ENCODE assay signal across 17 mouse cellular contexts in genomic region chr11:35469940-35470339, GRCm38 (mm10).
DNase-seq lines count a peak whose midpoint lies in the region; ATAC-seq lines count a peak whose summit lies in the region.
"Had no signal": no experiment of that assay in that cellular context is flagged by ENCODE, and none has a peak within 500 bp of the region (broad histone marks: within the 10 kb centered on the region; RNA-seq: fewer than 3 reads in every experiment).

No protein-coding gene starts in this region.

- H3K27me3 ChIP-seq in hindbrain, embryonic 10.5 days (ENCODE audit: insufficient read depth, poor library complexity, severe bottlenecking): peaks cover 20% of the 10 kb centered on the region; the same call in 1 of the 2 replicates
- no peaks in the 10 kb centered on the region; the same call in 1 of the 2 replicates for H3K27me3 ChIP-seq in hindbrain, embryonic 14.5 days (ENCODE audit: control insufficient read depth, insufficient read depth, low read length)
- H3K27me3 ChIP-seq in embryonic facial prominence, embryonic 10.5 days (replicated peaks; ENCODE audit: low read depth, poor library complexity, severe bottlenecking): peaks cover 48% of the 10 kb centered on the region
- no peaks in the 10 kb centered on the region for H3K27me3 ChIP-seq in kidney, embryonic 16.5 days (ENCODE audit: insufficient read depth, low read length)
- H3K27me3 ChIP-seq in limb, embryonic 13.5 days: no peaks in the 10 kb centered on the region

- H3K4me3 ChIP-seq in hindbrain, embryonic 10.5 days: no peak overlapping the region
- H3K4me3 ChIP-seq in hindbrain, embryonic 14.5 days (replicated peaks; ENCODE audit: low read length): no peak overlapping the region
- no peak overlapping the region for H3K4me3 ChIP-seq in embryonic facial prominence, embryonic 10.5 days
- no peak overlapping the region for H3K4me3 ChIP-seq in kidney, embryonic 16.5 days (ENCODE audit: low read length)
- H3K4me3 ChIP-seq in limb, embryonic 13.5 days: no peak overlapping the region
- H3K4me3 ChIP-seq: embryonic facial prominence, embryonic 12.5 days; midbrain, embryonic 12.5 days had no signal

- H3K4me1 ChIP-seq in hindbrain, embryonic 10.5 days (replicated peaks): peaks cover 41% of the 10 kb centered on the region
- 0 out of 2 replicates have a peak, but pooled peaks cover 4% of the 10 kb centered on the region for H3K4me1 ChIP-seq in hindbrain, embryonic 14.5 days (replicated peaks; ENCODE audit: control insufficient read depth, insufficient read depth, low read length)
- H3K4me1 ChIP-seq in embryonic facial prominence, embryonic 10.5 days: peaks cover 44% of the 10 kb centered on the region
- H3K4me1 ChIP-seq in kidney, embryonic 16.5 days (ENCODE audit: insufficient read depth, low read length): peaks cover 6% of the 10 kb centered on the region; the same call in 1 of the 2 replicates
- H3K4me1 ChIP-seq in limb, embryonic 13.5 days: peaks cover 39% of the 10 kb centered on the region
- H3K4me1 ChIP-seq: midbrain, embryonic 12.5 days had no signal

- no peaks in the 10 kb centered on the region for H3K36me3 ChIP-seq in hindbrain, embryonic 10.5 days
- no peaks in the 10 kb centered on the region for H3K36me3 ChIP-seq in hindbrain, embryonic 14.5 days (replicated peaks; ENCODE audit: control insufficient read depth, insufficient read depth)
- H3K36me3 ChIP-seq in embryonic facial prominence, embryonic 10.5 days (replicated peaks): no peaks in the 10 kb centered on the region
- H3K36me3 ChIP-seq in kidney, embryonic 16.5 days (ENCODE audit: insufficient read depth, low read length): no peaks in the 10 kb centered on the region
- H3K36me3 ChIP-seq in limb, embryonic 13.5 days: no peaks in the 10 kb centered on the region
- H3K36me3 ChIP-seq: embryonic facial prominence, embryonic 12.5 days; midbrain, embryonic 12.5 days had no signal

- H3K4me2 ChIP-seq in hindbrain, embryonic 14.5 days (replicated peaks): no peak overlapping the region
- H3K4me2 ChIP-seq in kidney, embryonic 16.5 days (replicated peaks; ENCODE audit: low read depth, low read length): no peak overlapping the region
- H3K4me2 ChIP-seq in limb, embryonic 13.5 days (replicated peaks): 0 out of 2 replicates have a peak overlapping the region, but pooled peaks have one; percentile 11
- H3K4me2 ChIP-seq: embryonic facial prominence, embryonic 12.5 days; lung, embryonic 14.5 days; midbrain, embryonic 12.5 days had no signal

- H3K27ac ChIP-seq in hindbrain, embryonic 10.5 days: peak overlapping the region; percentile 17
- H3K27ac ChIP-seq in hindbrain, embryonic 14.5 days: no peak overlapping the region
- H3K27ac ChIP-seq in embryonic facial prominence, embryonic 10.5 days (replicated peaks): peak overlapping the region; percentile 30; the same call in 1 of the 2 replicates
- peak overlapping the region; percentile 57 for H3K27ac ChIP-seq in kidney, embryonic 16.5 days (ENCODE audit: low read length)
- no peak overlapping the region for H3K27ac ChIP-seq in limb, embryonic 13.5 days
- H3K27ac ChIP-seq: embryonic facial prominence, embryonic 12.5 days; midbrain, embryonic 12.5 days; stomach, postnatal 0 days had no signal

- H3K9me3 ChIP-seq in hindbrain, embryonic 10.5 days: no peaks in the 10 kb centered on the region
- H3K9me3 ChIP-seq in hindbrain, embryonic 14.5 days (ENCODE audit: control insufficient read depth, low read length): no peaks in the 10 kb centered on the region
- H3K9me3 ChIP-seq in embryonic facial prominence, embryonic 10.5 days: no peaks in the 10 kb centered on the region
- H3K9me3 ChIP-seq in kidney, embryonic 16.5 days (ENCODE audit: low read length): no peaks in the 10 kb centered on the region
- no peaks in the 10 kb centered on the region for H3K9me3 ChIP-seq in limb, embryonic 13.5 days
- H3K9me3 ChIP-seq: embryonic facial prominence, embryonic 12.5 days; midbrain, embryonic 12.5 days had no signal

- DNase-seq in hindbrain, embryonic 10.5 days (ENCODE audit: low spot score): no peak
- DNase-seq in hindbrain, embryonic 14.5 days (ENCODE audit: low spot score): no peak
- DNase-seq in embryonic facial prominence, embryonic 10.5 days (ENCODE audit: low spot score): no peak
- no peak for DNase-seq in adrenal gland, adult 2 months
- DNase-seq in spleen, adult 18-20 months: no peak
- no peak for DNase-seq in lung, postnatal 14 days
- DNase-seq: cerebellum, postnatal 14 days; heart, adult 11 months; lung, embryonic 14.5 days; right cerebral cortex, postnatal 25 days had no signal

- no peak for ATAC-seq in hindbrain, embryonic 14.5 days (ENCODE audit: low FRiP score)
- ATAC-seq in kidney, embryonic 16.5 days (ENCODE audit: low FRiP score, low TSS enrichment): peak; percentile 78
- ATAC-seq in limb, embryonic 13.5 days (ENCODE audit: low FRiP score, low read depth): no peak
- ATAC-seq: forebrain, embryonic 16.5 days; intestine, embryonic 16.5 days had no signal

- H3K9ac ChIP-seq in hindbrain, embryonic 14.5 days: no peak overlapping the region
- no peak overlapping the region for H3K9ac ChIP-seq in kidney, embryonic 16.5 days (replicated peaks; ENCODE audit: low read length)
- H3K9ac ChIP-seq in limb, embryonic 13.5 days: no peak overlapping the region
- H3K9ac ChIP-seq: embryonic facial prominence, embryonic 12.5 days; lung, embryonic 14.5 days; midbrain, embryonic 12.5 days had no signal

- 81% methylated on average over 4 of the region's 4 CpGs for WGBS in hindbrain, embryonic 10.5 days
- WGBS in hindbrain, embryonic 14.5 days: 77% methylated on average over 4 of the region's 4 CpGs
- 48% methylated on average over 4 of the region's 4 CpGs for WGBS in embryonic facial prominence, embryonic 10.5 days
- 68% methylated on average over 4 of the region's 4 CpGs for WGBS in kidney, embryonic 16.5 days
- 31% methylated on average over 4 of the region's 4 CpGs for WGBS in limb, embryonic 13.5 days

Comparison
In these comparisons a context has a peak if more than half of its experiments do, and no peak if none do; other contexts are left out.
1. H3K27ac ChIP-seq: peak in hindbrain, embryonic 10.5 days (single experiment), embryonic facial prominence, embryonic 10.5 days (single experiment) and kidney, embryonic 16.5 days (single experiment); none in hindbrain, embryonic 14.5 days (single experiment) and limb, embryonic 13.5 days (single experiment).